Mouse (Mus musculus): ENCODE measurements around the gene Alas2. TPM values are rescaled to one million over a fixed set of nuclear protein-coding genes. Genes with fewer than 3 reads are reported as not detected.
A peak's percentile ranks its signal among the peaks of the same experiment; 100 is the strongest.

Gene Alas2
- polyA plus RNA-seq (2014; fragmentation: Nextera tagmentation; extraction: Ambion mirVana) = 82.3 and 159 TPM in 2 replicates

DNA sequence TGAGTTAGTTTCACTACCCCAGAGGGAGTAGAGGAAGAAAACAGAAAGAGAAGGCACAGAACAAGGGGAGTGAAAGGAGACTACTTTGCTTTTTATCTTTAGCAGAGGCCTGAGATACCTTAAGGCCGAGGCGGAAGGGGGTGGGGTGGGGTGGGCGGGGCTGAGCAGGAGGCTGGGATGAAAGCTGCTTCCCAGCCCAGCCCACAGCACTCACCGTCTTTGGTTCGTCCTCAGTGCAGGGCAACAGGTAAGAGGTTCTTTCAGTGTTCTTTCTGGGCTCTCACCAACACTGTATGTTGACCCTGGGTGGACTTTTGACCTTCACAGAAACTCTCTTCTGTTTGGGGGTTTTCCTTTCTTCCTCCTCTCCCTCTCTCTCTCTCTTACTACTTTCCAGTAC, at the start of gene Alas2:
Gene Alas2, plus strand, starts transcription at position 137 of the 400 bp plus-strand sequence.
- H3K4me1 ChIP-seq (ENCODE audit: control insufficient read depth in 2 of 2, insufficient read depth in 2 of 2, low read length in 2 of 2) = no peaks in the 10 kb centered on the region
- H3K36me3 ChIP-seq (ENCODE audit: control insufficient read depth, insufficient read depth, low read length) = 0 out of 2 replicates have a peak, but pooled peaks cover 8% of the 10 kb centered on the region
- H3K9ac ChIP-seq (ENCODE audit: low read length) = no peak within 1 kb of the TSS
- no peak within 1 kb of the TSS for H3K4me2 ChIP-seq (ENCODE audit: low read length)
- no peak within 1 kb of the TSS for H3K4me3 ChIP-seq (ENCODE audit: control insufficient read depth in 1 of 2, insufficient read depth in 1 of 2, low read depth in 1 of 2, low read length in 2 of 2)
- H3K9me3 ChIP-seq (ENCODE audit: control insufficient read depth, low read length) = 0 out of 2 replicates have a peak, but pooled peaks cover 1% of the 10 kb centered on the region
- ATAC-seq (ENCODE audit: insufficient number of reproducible peaks, insufficient read depth, low FRiP score, low read depth) = no peak
- WGBS = 27% methylated on average over 5 of the region's 5 CpGs
- no peak within 1 kb of the TSS for H3K27ac ChIP-seq (replicated peaks in 1 of 2; ENCODE audit: control insufficient read depth in 1 of 2, insufficient read depth in 1 of 2, low read depth in 2 of 2, low read length in 2 of 2)
- no peaks in the 10 kb centered on the region for H3K27me3 ChIP-seq (ENCODE audit: control insufficient read depth, insufficient read depth, low read length)

DNA sequence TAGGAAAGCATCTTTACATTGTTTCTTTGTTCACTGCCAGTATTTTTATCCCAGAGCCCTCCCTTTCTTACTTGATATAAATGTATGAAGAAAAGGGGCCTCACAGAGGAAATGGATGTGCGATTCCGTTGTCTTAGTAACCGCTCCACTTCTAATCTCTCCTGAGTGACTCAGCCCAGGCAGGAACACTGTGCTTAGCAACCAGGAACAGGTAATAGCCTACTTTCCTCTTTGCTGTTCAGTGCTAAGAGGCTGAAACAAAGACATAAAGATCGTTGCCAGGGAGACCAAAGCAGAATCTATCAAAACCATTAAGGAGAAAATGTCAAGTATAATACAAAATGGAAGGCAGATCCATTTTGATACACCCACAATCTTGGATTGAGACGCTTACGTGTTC, 38.5 kb upstream of the Alas2 start:
- WGBS = 67% methylated on average over 6 of the region's 6 CpGs
- no peak overlapping the region for H3K4me3 ChIP-seq (ENCODE audit: control insufficient read depth in 1 of 2, insufficient read depth in 1 of 2, low read depth in 1 of 2, low read length in 2 of 2)
- H3K9me3 ChIP-seq (ENCODE audit: control insufficient read depth, low read length) = no peaks in the 10 kb centered on the region
- no peaks in the 10 kb centered on the region for H3K36me3 ChIP-seq (ENCODE audit: control insufficient read depth, insufficient read depth, low read length)
- no peaks in the 10 kb centered on the region for H3K4me1 ChIP-seq (ENCODE audit: control insufficient read depth in 2 of 2, insufficient read depth in 2 of 2, low read length in 2 of 2)
- no peak overlapping the region for H3K9ac ChIP-seq (ENCODE audit: low read length)
- H3K4me2 ChIP-seq (ENCODE audit: low read length) = no peak overlapping the region
- ATAC-seq (ENCODE audit: insufficient number of reproducible peaks, insufficient read depth, low FRiP score, low read depth) = no peak
- H3K27me3 ChIP-seq (ENCODE audit: control insufficient read depth, insufficient read depth, low read length) = no peaks in the 10 kb centered on the region
- H3K27ac ChIP-seq (replicated peaks in 1 of 2; ENCODE audit: control insufficient read depth in 1 of 2, insufficient read depth in 1 of 2, low read depth in 2 of 2, low read length in 2 of 2) = no peak overlapping the region

DNA sequence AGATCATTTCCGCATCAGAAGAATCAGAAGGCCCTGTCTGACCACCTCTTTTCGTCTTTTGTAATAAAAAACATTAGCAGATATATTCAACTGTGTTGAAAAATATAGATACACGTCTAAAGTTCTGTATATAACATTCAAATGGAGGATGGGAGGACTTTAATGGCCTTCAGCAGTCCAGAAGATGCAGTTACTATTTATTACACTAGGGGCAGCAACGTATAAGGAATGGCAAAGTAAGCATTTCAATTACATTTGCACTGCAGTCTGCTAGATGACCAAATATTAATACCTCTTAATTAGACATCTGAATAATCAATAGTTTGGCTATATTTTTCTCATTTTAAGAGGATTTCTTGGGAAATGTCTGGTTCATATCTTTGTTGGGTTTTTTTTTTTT, 36.5 kb upstream of the Alas2 start:
- no peaks in the 10 kb centered on the region for H3K27me3 ChIP-seq (ENCODE audit: control insufficient read depth, insufficient read depth, low read length)
- H3K27ac ChIP-seq (replicated peaks in 1 of 2; ENCODE audit: control insufficient read depth in 1 of 2, insufficient read depth in 1 of 2, low read depth in 2 of 2, low read length in 2 of 2) = no peak overlapping the region
- 39% methylated on average over 4 of the region's 4 CpGs for WGBS
- H3K9ac ChIP-seq (ENCODE audit: low read length) = no peak overlapping the region
- H3K9me3 ChIP-seq (ENCODE audit: control insufficient read depth, low read length) = no peaks in the 10 kb centered on the region
- ATAC-seq (ENCODE audit: insufficient number of reproducible peaks, insufficient read depth, low FRiP score, low read depth) = no peak
- H3K4me3 ChIP-seq (ENCODE audit: control insufficient read depth in 1 of 2, insufficient read depth in 1 of 2, low read depth in 1 of 2, low read length in 2 of 2) = no peak overlapping the region
- no peaks in the 10 kb centered on the region for H3K4me1 ChIP-seq (ENCODE audit: control insufficient read depth in 2 of 2, insufficient read depth in 2 of 2, low read length in 2 of 2)
- no peaks in the 10 kb centered on the region for H3K36me3 ChIP-seq (ENCODE audit: control insufficient read depth, insufficient read depth, low read length)
- no peak overlapping the region for H3K4me2 ChIP-seq (ENCODE audit: low read length)

DNA sequence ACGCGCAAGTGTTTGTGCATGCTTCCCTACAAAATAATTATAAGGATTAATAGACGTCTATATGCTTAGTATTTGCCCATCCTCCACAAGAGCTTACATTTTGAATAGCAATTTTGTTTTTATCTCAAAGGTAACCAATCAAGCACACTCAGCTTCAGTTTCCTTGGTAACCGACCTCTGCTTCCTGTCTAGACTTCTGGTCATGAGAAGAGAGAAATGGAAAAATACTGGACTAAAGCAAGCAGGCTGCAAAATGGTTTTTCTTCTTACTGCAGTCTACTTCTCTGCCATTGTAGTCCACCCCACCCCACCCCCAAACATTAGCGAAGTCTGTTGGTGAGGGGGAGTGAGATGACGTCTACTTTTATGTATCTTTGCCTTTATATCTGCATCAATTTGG, 35.9 kb upstream of the Alas2 start:
- Histone ChIP-seq H3K9me3 (ENCODE audit: control insufficient read depth, low read length) (no peaks in the 10 kb centered on the region), H3K27ac (replicated peaks in 1 of 2; ENCODE audit: control insufficient read depth in 1 of 2, insufficient read depth in 1 of 2, low read depth in 2 of 2, low read length in 2 of 2) (peak overlapping the region in 1 of 2 experiments; percentile 50; a peak in 3 of 4 replicates), H3K4me1 (ENCODE audit: control insufficient read depth in 2 of 2, insufficient read depth in 2 of 2, low read length in 2 of 2) (no peaks in the 10 kb centered on the region), H3K4me3 (ENCODE audit: control insufficient read depth in 1 of 2, insufficient read depth in 1 of 2, low read depth in 1 of 2, low read length in 2 of 2) (no peak overlapping the region), H3K9ac (ENCODE audit: low read length) (no peak overlapping the region), H3K27me3 (ENCODE audit: control insufficient read depth, insufficient read depth, low read length) (no peaks in the 10 kb centered on the region), H3K4me2 (ENCODE audit: low read length) (no peak overlapping the region), H3K36me3 (ENCODE audit: control insufficient read depth, insufficient read depth, low read length) (no peaks in the 10 kb centered on the region)
- no peak for ATAC-seq (ENCODE audit: insufficient number of reproducible peaks, insufficient read depth, low FRiP score, low read depth)
- 64% methylated on average over 6 of the region's 6 CpGs for WGBS

DNA sequence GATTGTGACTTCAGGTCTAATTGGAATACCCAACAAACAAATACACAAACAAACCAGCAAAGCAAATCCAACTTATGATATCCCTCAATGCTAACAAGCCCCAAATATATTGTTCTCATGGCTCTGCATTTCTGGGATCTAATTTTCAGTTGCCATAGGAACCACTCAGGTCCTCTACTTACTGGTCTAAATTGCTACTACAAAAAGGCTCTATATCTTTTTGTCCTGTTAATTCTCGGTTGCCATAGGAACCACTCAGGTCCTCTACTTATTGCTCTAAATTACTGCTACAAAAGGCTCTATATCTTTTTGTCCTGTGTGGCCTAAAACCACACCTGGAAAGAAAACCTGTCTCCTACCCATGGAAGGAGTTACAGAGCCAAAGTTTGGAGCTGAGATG, 33.0 kb upstream of the Alas2 start:
- H3K9ac ChIP-seq (ENCODE audit: low read length) = no peak overlapping the region
- no peaks in the 10 kb centered on the region for H3K27me3 ChIP-seq (ENCODE audit: control insufficient read depth, insufficient read depth, low read length)
- H3K36me3 ChIP-seq (ENCODE audit: control insufficient read depth, insufficient read depth, low read length) = no peaks in the 10 kb centered on the region
- ATAC-seq (ENCODE audit: insufficient number of reproducible peaks, insufficient read depth, low FRiP score, low read depth) = no peak
- no peaks in the 10 kb centered on the region for H3K4me1 ChIP-seq (ENCODE audit: control insufficient read depth in 2 of 2, insufficient read depth in 2 of 2, low read length in 2 of 2)
- 69% methylated on average over 1 of the region's 1 CpGs for WGBS
- H3K27ac ChIP-seq (replicated peaks in 1 of 2; ENCODE audit: control insufficient read depth in 1 of 2, insufficient read depth in 1 of 2, low read depth in 2 of 2, low read length in 2 of 2) = no peak overlapping the region
- H3K9me3 ChIP-seq (ENCODE audit: control insufficient read depth, low read length) = no peaks in the 10 kb centered on the region
- no peak overlapping the region for H3K4me3 ChIP-seq (ENCODE audit: control insufficient read depth in 1 of 2, insufficient read depth in 1 of 2, low read depth in 1 of 2, low read length in 2 of 2)
- H3K4me2 ChIP-seq (ENCODE audit: low read length) = no peak overlapping the region

DNA sequence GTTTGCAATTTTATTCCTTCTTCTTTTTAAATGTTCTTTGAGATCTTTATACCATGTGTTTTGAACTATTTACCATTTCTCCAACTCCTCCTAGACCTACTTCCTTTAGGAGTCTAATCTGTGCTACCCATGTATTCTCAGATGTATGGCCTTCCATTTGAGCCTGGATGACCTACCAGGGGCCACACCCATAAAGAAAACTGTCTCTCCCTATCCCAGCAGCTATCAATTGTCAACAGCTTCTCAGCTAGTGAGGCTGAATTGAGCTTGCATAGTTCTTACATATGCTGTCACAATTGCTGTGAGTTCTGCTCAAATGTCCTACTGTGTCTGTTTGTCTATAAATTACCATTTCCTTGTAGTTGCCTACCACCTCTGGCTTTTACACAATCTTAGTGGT, 31.2 kb upstream of the Alas2 start:
- Histone ChIP-seq H3K9me3 (ENCODE audit: control insufficient read depth, low read length) (no peaks in the 10 kb centered on the region), H3K4me1 (ENCODE audit: control insufficient read depth in 2 of 2, insufficient read depth in 2 of 2, low read length in 2 of 2) (no peaks in the 10 kb centered on the region), H3K4me2 (ENCODE audit: low read length) (no peak overlapping the region), H3K27me3 (ENCODE audit: control insufficient read depth, insufficient read depth, low read length) (no peaks in the 10 kb centered on the region), H3K9ac (ENCODE audit: low read length) (no peak overlapping the region), H3K4me3 (ENCODE audit: control insufficient read depth in 1 of 2, insufficient read depth in 1 of 2, low read depth in 1 of 2, low read length in 2 of 2) (no peak overlapping the region), H3K36me3 (ENCODE audit: control insufficient read depth, insufficient read depth, low read length) (no peaks in the 10 kb centered on the region), H3K27ac (replicated peaks in 1 of 2; ENCODE audit: control insufficient read depth in 1 of 2, insufficient read depth in 1 of 2, low read depth in 2 of 2, low read length in 2 of 2) (no peak overlapping the region)
- no peak for ATAC-seq (ENCODE audit: insufficient number of reproducible peaks, insufficient read depth, low FRiP score, low read depth)

DNA sequence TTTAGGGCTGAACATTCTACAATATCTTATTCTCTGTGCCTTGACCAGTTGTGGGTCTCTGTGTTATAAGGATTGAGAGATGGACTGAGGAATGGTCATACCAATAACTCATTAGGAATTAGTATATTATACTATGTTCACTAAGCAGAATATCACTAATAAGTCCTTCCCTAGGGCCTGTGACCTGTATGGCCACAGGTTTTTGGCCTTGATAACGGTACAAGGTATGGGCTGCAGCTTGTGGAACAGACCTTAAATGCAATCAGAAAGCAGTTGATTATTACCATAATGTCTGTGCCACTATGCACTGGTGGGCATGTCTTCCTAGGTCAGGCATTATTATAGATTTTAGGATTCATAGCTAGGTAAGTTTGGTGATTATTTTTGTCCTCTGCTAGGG, 30.7 kb upstream of the Alas2 start:
- H3K9me3 ChIP-seq (ENCODE audit: control insufficient read depth, low read length) = no peaks in the 10 kb centered on the region
- ATAC-seq (ENCODE audit: insufficient number of reproducible peaks, insufficient read depth, low FRiP score, low read depth) = no peak
- no peaks in the 10 kb centered on the region for H3K27me3 ChIP-seq (ENCODE audit: control insufficient read depth, insufficient read depth, low read length)
- no peaks in the 10 kb centered on the region for H3K4me1 ChIP-seq (ENCODE audit: control insufficient read depth in 2 of 2, insufficient read depth in 2 of 2, low read length in 2 of 2)
- no peak overlapping the region for H3K27ac ChIP-seq (replicated peaks in 1 of 2; ENCODE audit: control insufficient read depth in 1 of 2, insufficient read depth in 1 of 2, low read depth in 2 of 2, low read length in 2 of 2)
- WGBS = 79% methylated on average over 1 of the region's 1 CpGs
- H3K9ac ChIP-seq (ENCODE audit: low read length) = no peak overlapping the region
- no peak overlapping the region for H3K4me2 ChIP-seq (ENCODE audit: low read length)
- H3K4me3 ChIP-seq (ENCODE audit: control insufficient read depth in 1 of 2, insufficient read depth in 1 of 2, low read depth in 1 of 2, low read length in 2 of 2) = no peak overlapping the region
- H3K36me3 ChIP-seq (ENCODE audit: control insufficient read depth, insufficient read depth, low read length) = no peaks in the 10 kb centered on the region

DNA sequence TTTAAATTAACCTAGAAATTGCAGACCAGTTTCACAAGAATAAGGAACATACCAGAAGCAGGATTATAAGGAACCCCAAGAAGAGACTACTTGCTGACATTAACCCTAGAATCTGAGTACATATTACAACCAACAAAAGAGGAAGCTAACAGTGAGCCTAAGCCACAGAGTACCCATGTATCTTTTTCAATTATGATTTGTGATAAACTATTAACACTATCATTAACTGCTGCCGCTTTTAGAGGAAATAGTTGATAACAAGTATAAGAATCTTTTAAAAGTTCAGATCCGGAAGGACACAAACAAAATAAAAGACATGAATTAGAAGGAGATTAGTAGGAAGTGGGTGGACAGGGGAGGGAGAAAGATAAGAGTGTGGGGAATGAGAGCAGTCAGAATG, 7.1 kb upstream of the Alas2 start:
- no peak overlapping the region for H3K4me2 ChIP-seq (ENCODE audit: low read length)
- WGBS = 59% methylated on average over 2 of the region's 2 CpGs
- H3K9me3 ChIP-seq (ENCODE audit: control insufficient read depth, low read length) = 0 out of 2 replicates have a peak, but pooled peaks cover 5% of the 10 kb centered on the region
- ATAC-seq (ENCODE audit: insufficient number of reproducible peaks, insufficient read depth, low FRiP score, low read depth) = no peak
- H3K36me3 ChIP-seq (ENCODE audit: control insufficient read depth, insufficient read depth, low read length) = no peaks in the 10 kb centered on the region
- no peak overlapping the region for H3K9ac ChIP-seq (ENCODE audit: low read length)
- H3K27ac ChIP-seq (replicated peaks in 1 of 2; ENCODE audit: control insufficient read depth in 1 of 2, insufficient read depth in 1 of 2, low read depth in 2 of 2, low read length in 2 of 2) = no peak overlapping the region
- no peaks in the 10 kb centered on the region for H3K4me1 ChIP-seq (ENCODE audit: control insufficient read depth in 2 of 2, insufficient read depth in 2 of 2, low read length in 2 of 2)
- H3K4me3 ChIP-seq (ENCODE audit: control insufficient read depth in 1 of 2, insufficient read depth in 1 of 2, low read depth in 1 of 2, low read length in 2 of 2) = no peak overlapping the region
- H3K27me3 ChIP-seq (ENCODE audit: control insufficient read depth, insufficient read depth, low read length) = no peaks in the 10 kb centered on the region
